Mouse (Mus musculus): ENCODE results near the gene Plscr4. TPM values are rescaled to one million over a fixed set of nuclear protein-coding genes. Genes with fewer than 3 reads are reported as not detected.

The Plscr4 gene
- polyA plus RNA-seq, 1 experiment = 6.0 TPM

DNA sequence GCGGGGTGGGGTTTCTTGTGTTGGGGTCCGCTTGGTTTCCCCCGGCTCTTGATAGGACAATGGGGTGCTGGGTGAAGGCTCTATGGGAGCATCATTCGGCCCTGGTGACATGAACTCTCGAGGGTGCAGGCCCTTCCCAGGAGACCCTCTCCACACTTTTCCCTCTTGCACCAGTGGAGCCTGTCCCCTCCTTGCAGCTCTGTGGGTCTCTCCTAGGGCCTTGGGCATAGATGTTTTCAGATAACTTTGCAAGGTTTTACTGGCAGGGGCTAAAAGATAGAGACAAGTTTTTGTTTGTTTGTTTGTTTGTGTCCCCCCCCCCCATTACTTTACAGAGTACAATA, 858 bp downstream of the Plscr4 start:
- Histone ChIP-seq H3K27ac (ENCODE audit: insufficient read depth, low read length) (no peak overlapping the region), H3K4me3 (replicated peaks; ENCODE audit: insufficient read depth, low read depth, low read length) (peak overlapping the region; percentile 49), H3K4me1 (ENCODE audit: control insufficient read depth, insufficient read depth, low read length) (no peaks in the 10 kb centered on the region), H3K27me3 (ENCODE audit: control insufficient read depth, insufficient read depth, low read length) (no peaks in the 10 kb centered on the region)
- DNase-seq = no peak
- 2% methylated on average over 5 of the region's 5 CpGs for WGBS
- no peak for TF ChIP-seq POLR2A (IDR thresholded peaks at IDR 0.05; ENCODE audit: borderline replicate concordance, insufficient read depth, low read length)
- TF ChIP-seq CTCF (IDR thresholded peaks at IDR 0.05; ENCODE audit: borderline replicate concordance, insufficient read depth, low read depth, low read length) = no peak

GRCm38 (mm10) chr9:92458418-92458817, 1.2 kb downstream of the Plscr4 start:
- WGBS = 93% methylated on average over 2 of the region's 2 CpGs
- Histone ChIP-seq H3K27ac (ENCODE audit: insufficient read depth, low read length) (no peak overlapping the region), H3K4me3 (replicated peaks; ENCODE audit: insufficient read depth, low read depth, low read length) (no peak overlapping the region), H3K4me1 (ENCODE audit: control insufficient read depth, insufficient read depth, low read length) (no peaks in the 10 kb centered on the region), H3K27me3 (ENCODE audit: control insufficient read depth, insufficient read depth, low read length) (no peaks in the 10 kb centered on the region)
- TF ChIP-seq POLR2A (IDR thresholded peaks at IDR 0.05; ENCODE audit: borderline replicate concordance, insufficient read depth, low read length) = no peak
- TF ChIP-seq CTCF (IDR thresholded peaks at IDR 0.05; ENCODE audit: borderline replicate concordance, insufficient read depth, low read depth, low read length) = no peak
- no peak for DNase-seq

DNA sequence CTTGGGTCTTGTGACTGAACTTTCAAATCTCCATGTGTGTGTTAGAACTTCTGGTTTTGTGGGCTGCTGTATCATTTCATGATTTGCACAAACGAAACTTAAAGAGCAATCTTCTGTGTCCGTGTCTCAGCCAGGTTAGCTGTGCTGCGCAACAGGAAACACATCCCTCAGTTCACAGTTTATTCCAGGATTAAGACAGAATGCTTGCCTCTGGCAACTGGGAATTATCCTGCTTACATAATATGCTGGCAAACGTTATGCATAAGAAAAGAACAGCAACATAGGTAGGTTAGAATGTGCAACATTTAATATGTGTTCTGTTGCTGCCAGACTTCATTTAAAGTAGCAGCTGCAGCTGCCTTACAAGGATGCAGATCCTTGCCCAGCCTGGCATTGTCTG, 10.6 kb downstream of the Plscr4 start:
- Histone ChIP-seq H3K4me3 (replicated peaks; ENCODE audit: insufficient read depth, low read depth, low read length) (no peak overlapping the region), H3K4me1 (ENCODE audit: control insufficient read depth, insufficient read depth, low read length) (no peaks in the 10 kb centered on the region), H3K27ac (ENCODE audit: insufficient read depth, low read length) (no peak overlapping the region), H3K27me3 (ENCODE audit: control insufficient read depth, insufficient read depth, low read length) (no peaks in the 10 kb centered on the region)
- DNase-seq = no peak
- no peak for TF ChIP-seq POLR2A (IDR thresholded peaks at IDR 0.05; ENCODE audit: borderline replicate concordance, insufficient read depth, low read length)
- TF ChIP-seq CTCF (IDR thresholded peaks at IDR 0.05; ENCODE audit: borderline replicate concordance, insufficient read depth, low read depth, low read length) = no peak
- 40% methylated on average over 4 of the region's 4 CpGs for WGBS

DNA sequence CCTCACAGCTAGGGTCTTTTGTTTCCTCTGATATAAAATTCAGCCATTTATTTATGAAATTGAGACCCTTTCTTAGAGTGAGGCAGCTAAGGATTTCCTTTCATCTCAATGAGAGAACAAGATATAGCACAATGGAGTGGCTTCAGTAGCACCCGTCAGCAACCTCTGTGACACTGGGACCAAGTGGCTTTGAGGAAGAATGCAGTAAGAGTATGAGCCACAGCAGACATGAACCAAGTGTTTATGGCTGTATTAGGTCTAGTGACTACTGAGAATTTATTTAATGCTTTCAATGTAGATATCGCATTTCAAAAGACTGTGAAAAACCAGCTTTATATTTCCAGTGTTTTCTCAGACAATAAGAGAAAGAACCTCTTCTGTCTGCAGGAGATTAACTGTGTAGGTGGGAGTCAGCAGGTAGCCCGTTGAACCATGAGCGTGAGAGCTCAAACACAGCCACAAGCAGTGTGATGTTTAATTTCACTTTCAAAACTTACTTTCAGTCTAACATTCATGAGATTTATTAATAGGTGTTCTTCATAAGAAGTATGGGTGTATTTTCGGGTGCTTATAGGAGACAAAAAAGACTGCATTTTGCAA, 15.2 kb downstream of the Plscr4 start:
- H3K27ac ChIP-seq (ENCODE audit: insufficient read depth, low read length) = no peak overlapping the region
- 82% methylated on average over 5 of the region's 5 CpGs for WGBS
- H3K4me1 ChIP-seq (ENCODE audit: control insufficient read depth, insufficient read depth, low read length) = no peaks in the 10 kb centered on the region
- no peak for DNase-seq
- no peak overlapping the region for H3K4me3 ChIP-seq (replicated peaks; ENCODE audit: insufficient read depth, low read depth, low read length)
- TF ChIP-seq POLR2A (IDR thresholded peaks at IDR 0.05; ENCODE audit: borderline replicate concordance, insufficient read depth, low read length) (no peak), CTCF (IDR thresholded peaks at IDR 0.05; ENCODE audit: borderline replicate concordance, insufficient read depth, low read depth, low read length) (no peak)
- no peaks in the 10 kb centered on the region for H3K27me3 ChIP-seq (ENCODE audit: control insufficient read depth, insufficient read depth, low read length)

DNA sequence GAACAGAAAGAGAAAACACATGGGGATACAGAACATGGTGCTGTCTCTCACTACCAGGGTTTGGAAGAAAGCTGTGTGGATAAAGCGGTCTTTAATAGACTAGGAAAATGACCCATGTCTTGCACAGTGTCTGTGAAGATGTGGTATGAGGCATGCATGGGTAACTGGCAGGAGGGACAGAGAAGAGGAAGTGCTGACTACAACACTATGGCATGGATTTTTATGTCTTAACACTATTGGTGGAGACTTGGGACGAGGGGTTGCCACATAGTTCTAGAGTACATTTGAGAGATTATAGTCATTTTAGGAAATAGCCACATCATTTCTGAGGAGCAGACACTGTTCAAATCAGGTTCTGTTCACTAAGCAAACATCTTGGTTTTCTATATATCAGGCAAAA, 16.0 kb downstream of the Plscr4 start:
- WGBS = 92% methylated on average over 2 of the region's 2 CpGs
- DNase-seq = no peak
- H3K27ac ChIP-seq (ENCODE audit: insufficient read depth, low read length) = no peak overlapping the region
- TF ChIP-seq CTCF (IDR thresholded peaks at IDR 0.05; ENCODE audit: borderline replicate concordance, insufficient read depth, low read depth, low read length) (no peak), POLR2A (IDR thresholded peaks at IDR 0.05; ENCODE audit: borderline replicate concordance, insufficient read depth, low read length) (no peak)
- H3K4me3 ChIP-seq (replicated peaks; ENCODE audit: insufficient read depth, low read depth, low read length) = no peak overlapping the region
- no peaks in the 10 kb centered on the region for H3K27me3 ChIP-seq (ENCODE audit: control insufficient read depth, insufficient read depth, low read length)
- no peaks in the 10 kb centered on the region for H3K4me1 ChIP-seq (ENCODE audit: control insufficient read depth, insufficient read depth, low read length)

DNA sequence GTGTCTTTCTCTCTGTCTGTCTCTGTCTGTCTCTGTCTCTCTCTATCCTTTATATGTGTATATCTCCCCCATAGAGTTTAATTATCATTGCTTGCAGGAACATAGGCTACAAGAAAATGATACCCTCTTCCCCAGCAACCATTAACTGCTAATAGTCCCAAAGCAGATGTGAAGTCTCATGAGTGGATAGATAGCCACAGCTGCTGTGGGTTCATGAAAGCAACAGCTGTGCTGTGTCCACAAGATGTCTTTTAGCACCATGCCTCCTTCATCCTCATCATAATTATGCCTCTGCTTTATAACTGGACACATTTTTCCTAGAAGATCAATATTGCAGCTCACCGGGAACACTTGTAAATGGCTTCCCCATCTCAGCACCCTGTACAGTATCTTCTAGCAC, 17.1 kb downstream of the Plscr4 start:
- Histone ChIP-seq H3K27ac (ENCODE audit: insufficient read depth, low read length) (no peak overlapping the region), H3K27me3 (ENCODE audit: control insufficient read depth, insufficient read depth, low read length) (no peaks in the 10 kb centered on the region), H3K4me3 (replicated peaks; ENCODE audit: insufficient read depth, low read depth, low read length) (no peak overlapping the region), H3K4me1 (ENCODE audit: control insufficient read depth, insufficient read depth, low read length) (no peaks in the 10 kb centered on the region)
- 100% methylated on average over 1 of the region's 1 CpGs for WGBS
- TF ChIP-seq POLR2A (IDR thresholded peaks at IDR 0.05; ENCODE audit: borderline replicate concordance, insufficient read depth, low read length) = no peak
- no peak for TF ChIP-seq CTCF (IDR thresholded peaks at IDR 0.05; ENCODE audit: borderline replicate concordance, insufficient read depth, low read depth, low read length)
- DNase-seq = no peak

- DNase-seq = no peak
- H3K27ac ChIP-seq (ENCODE audit: insufficient read depth, low read length) = no peak overlapping the region
- TF ChIP-seq POLR2A (IDR thresholded peaks at IDR 0.05; ENCODE audit: borderline replicate concordance, insufficient read depth, low read length) = no peak
- TF ChIP-seq CTCF (IDR thresholded peaks at IDR 0.05; ENCODE audit: borderline replicate concordance, insufficient read depth, low read depth, low read length) = no peak
- H3K4me3 ChIP-seq (replicated peaks; ENCODE audit: insufficient read depth, low read depth, low read length) = no peak overlapping the region
- WGBS = 88% methylated on average over 2 of the region's 2 CpGs
- no peaks in the 10 kb centered on the region for H3K4me1 ChIP-seq (ENCODE audit: control insufficient read depth, insufficient read depth, low read length)
- no peaks in the 10 kb centered on the region for H3K27me3 ChIP-seq (ENCODE audit: control insufficient read depth, insufficient read depth, low read length)
Measured at GRCm38 (mm10) chr9:92481663-92482062, 24.5 kb downstream of the Plscr4 start.

DNA sequence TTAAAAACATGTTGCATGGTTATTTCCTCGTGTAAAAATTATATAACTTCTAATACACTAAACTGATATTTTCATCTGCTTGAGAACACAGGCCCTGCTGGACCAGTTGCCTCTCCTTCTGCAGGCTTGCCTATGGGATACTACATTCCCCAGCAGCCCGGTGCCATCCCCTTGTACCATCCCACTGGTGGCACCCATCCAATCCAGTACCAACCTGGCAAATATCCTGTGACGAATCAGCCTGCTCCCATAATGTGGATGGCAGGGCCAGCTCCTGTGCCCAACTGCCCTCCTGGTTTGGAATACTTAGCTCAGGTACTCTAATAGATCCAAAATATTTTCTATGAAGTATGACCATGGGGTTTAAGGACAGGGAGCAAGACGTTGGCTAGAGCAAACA, 25.4 kb downstream of the Plscr4 start:
- DNase-seq = no peak
- no peak for TF ChIP-seq POLR2A (IDR thresholded peaks at IDR 0.05; ENCODE audit: borderline replicate concordance, insufficient read depth, low read length)
- no peak for TF ChIP-seq CTCF (IDR thresholded peaks at IDR 0.05; ENCODE audit: borderline replicate concordance, insufficient read depth, low read depth, low read length)
- Histone ChIP-seq H3K27me3 (ENCODE audit: control insufficient read depth, insufficient read depth, low read length) (no peaks in the 10 kb centered on the region), H3K4me3 (replicated peaks; ENCODE audit: insufficient read depth, low read depth, low read length) (no peak overlapping the region), H3K27ac (ENCODE audit: insufficient read depth, low read length) (no peak overlapping the region), H3K4me1 (ENCODE audit: control insufficient read depth, insufficient read depth, low read length) (no peaks in the 10 kb centered on the region)
- WGBS = 61% methylated on average over 4 of the region's 4 CpGs
